Mouse (Mus musculus) adrenal gland, postnatal 0 days (tissue): ENCODE data around the gene Fkbp1b. TPM values are rescaled to one million over a fixed set of nuclear protein-coding genes. Genes with fewer than 3 reads are reported as not detected.

ENCODE experiments used
- polyA plus RNA-seq: library from polyadenylated mRNA; unstranded; fragments of >200 nt; fragmentation: Nextera tagmentation; extraction: Ambion mirVana; gene quantifications from 2 replicates; pipeline ENCODE4 v1.2.1, GENCODE M21; 2015

The Fkbp1b gene
- 31.3 and 78.7 TPM in 2 replicates for polyA plus RNA-seq

DNA sequence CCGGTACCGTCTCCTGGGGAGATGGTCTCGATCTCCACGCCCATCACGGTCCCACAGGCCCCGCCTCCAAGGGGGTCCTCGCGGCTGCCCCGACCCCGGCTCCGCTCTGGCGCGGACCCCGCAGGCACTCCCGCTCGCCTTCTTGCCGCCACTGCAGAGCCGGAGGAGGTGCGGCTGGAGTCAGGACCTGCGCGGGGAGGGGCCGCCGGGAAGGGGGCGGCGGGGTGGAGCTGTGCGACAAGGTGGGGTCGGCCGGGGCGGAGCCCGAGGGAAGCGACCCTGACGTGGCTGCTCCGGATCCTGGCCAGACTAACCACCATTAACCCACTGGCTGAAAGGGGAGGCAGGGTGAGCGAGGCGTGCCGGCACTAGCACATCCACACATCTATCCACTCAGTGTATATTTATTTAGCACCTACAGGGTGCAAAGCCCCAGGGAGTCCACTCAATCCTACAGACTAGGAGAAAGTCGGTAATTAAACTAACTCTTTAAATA lies at the start of gene Fkbp1b:
Fkbp1b (minus strand) TSS at position 200 of the 496 bp plus-strand sequence.

DNA sequence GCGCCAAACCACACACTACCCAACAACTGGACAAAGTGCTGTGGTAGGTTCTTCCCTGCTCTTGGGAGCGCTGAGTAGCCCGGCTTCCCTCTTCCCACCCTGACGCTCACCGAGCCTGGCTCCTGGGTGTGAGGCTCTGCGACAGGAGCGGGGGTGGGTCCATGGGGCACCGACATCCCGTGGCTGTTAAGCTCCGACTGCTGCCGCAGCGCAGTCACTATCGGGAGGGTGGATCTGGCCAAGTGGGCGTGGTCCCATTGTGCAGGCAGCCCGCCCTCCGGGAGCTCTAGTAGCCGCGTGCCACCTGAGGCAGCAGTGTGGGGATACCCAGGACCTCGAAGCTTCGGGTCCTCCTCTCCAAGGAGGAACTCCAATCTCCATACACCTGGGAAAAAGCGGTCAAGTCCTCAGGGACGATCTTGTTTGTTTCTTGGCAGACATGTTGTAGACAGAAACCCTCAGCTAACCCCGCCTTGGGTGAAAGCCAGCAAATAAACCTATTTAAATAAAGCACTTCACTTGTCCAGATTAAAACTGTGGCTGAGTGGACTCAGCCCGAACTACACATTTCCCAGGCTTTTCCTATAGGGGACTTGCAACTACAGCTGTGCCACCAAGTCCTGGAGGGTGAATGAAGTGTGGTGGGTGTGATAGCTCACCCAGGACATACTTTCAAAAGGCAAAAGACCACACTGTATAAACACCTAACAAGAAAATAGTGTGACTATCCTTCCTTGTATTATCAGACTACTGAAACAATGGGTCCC lies 33.0 kb upstream of the Fkbp1b start, which contains the start of gene Mfsd2b:
Mfsd2b (minus strand) TSS at position 199 of the 767 bp plus-strand sequence.

GRCm38 (mm10) chr12:4842890-4843597 lies 1.7 kb upstream of the Fkbp1b start, which contains the start of gene Wdcp:
Wdcp (plus strand) TSS chr12:4843303.

DNA sequence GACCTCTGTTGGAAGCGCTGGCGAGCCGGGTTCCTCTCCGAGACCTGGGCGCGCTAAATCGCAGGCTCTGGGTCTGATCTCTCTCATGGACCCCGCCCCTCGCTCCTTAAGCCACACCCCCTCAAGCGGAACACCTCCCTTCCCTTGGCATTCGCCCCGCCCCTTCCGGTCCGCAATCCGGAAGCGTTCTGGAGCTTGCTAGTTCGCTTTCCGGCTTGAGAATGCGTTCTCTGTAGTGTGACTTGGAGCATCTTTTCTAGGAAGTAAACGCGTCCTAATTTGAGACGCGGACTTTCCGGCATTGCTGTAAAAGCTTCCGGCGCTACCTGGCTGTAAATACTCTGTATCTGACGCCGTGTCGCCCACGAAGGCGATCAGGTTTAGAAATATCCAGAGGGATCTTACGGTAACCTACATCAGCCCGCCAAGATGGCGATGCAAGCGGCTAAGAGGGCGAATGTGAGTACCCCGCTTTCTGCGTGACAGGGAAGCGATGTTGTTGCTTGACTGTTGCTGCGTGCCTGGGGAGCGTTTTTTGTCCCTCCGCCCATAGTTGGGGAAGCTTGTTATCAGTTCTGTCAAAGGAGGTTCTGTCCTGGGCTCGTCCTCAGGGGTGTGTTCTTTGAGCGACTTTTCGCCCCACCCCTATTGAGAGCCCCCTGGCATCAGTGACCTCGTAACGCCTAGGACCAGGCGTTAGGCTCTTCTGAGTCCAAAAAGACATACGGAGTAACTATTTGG lies 23.9 kb downstream of the Fkbp1b start, which contains the start of gene Sf3b6:
Sf3b6 (plus strand) TSS at position 184 of the 741 bp plus-strand sequence.

Other genes with a start within 250 kb of the Fkbp1b start
- 22.2 and 27.3 TPM in 2 replicates for gene Itsn2, start 249.0 kb downstream of the Fkbp1b start, polyA plus RNA-seq
- not detected in 2 replicates for gene Gm3625, start 248.7 kb downstream of the Fkbp1b start, polyA plus RNA-seq
- gene Fam228a, start 103.2 kb downstream of the Fkbp1b start, polyA plus RNA-seq, result 0.13 and 0.18 TPM in 2 replicates
- 2.8 and 4.8 TPM in 2 replicates for gene Pfn4, start 72.6 kb downstream of the Fkbp1b start, polyA plus RNA-seq
- 1.4 and 3.7 TPM in 2 replicates for gene Fam228b, start 72.3 kb downstream of the Fkbp1b start, polyA plus RNA-seq
- 414 and 557 TPM in 2 replicates for gene Sf3b6, start 24.0 kb downstream of the Fkbp1b start, polyA plus RNA-seq
- 18.1 and 18.4 TPM in 2 replicates for gene Wdcp, start 1.7 kb upstream of the Fkbp1b start, polyA plus RNA-seq
- gene Mfsd2b, start 32.8 kb upstream of the Fkbp1b start, polyA plus RNA-seq, result 1.2 and 3.1 TPM in 2 replicates
- 21.0 and 28.2 TPM in 2 replicates for gene Ubxn2a, start 66.1 kb upstream of the Fkbp1b start, polyA plus RNA-seq
- 4.1 and 6.8 TPM in 2 replicates for gene Atad2b, start 75.8 kb upstream of the Fkbp1b start, polyA plus RNA-seq